Mouse (Mus musculus) adrenal gland, adult 2 months (tissue): ENCODE results near the gene Gsg1l. TPM values are rescaled to one million over a fixed set of nuclear protein-coding genes. Genes with fewer than 3 reads are reported as not detected.

Experiments used
- DNase-seq: peaks from one replicate; pipeline ENCODE4 v3.0.0; 2021
- long read RNA-seq: library from polyadenylated mRNA; stranded (forward); transcript quantifications from one replicate; pipeline ENCODE4 v2.0.0, GENCODE M21; 2021
- polyA plus RNA-seq: library from polyadenylated mRNA; depleted of rRNA; stranded (reverse); fragments of >200 nt; gene quantifications from 2 replicates; pipeline ENCODE4 v1.2.3, GENCODE M21; 2012; rRNA removed
- total RNA-seq, 2 experiments: library from RNA; stranded (reverse); gene quantifications; 2 replicates each; pipeline ENCODE4 v1.2.3; 2021

Gsg1l gene
- total RNA-seq (100 to 1,000 TPM in 1 of 2 experiments, 10 to 100 TPM in 1; 68.8 to 110 TPM), polyA plus RNA-seq (158 and 175 TPM in 2 replicates)
- long read RNA-seq, transcript Gsg1l-201 (7 exons, 3,923 nt): major isoform, 26 of 107 reads
- long read RNA-seq, partial matches to known transcripts: 6 of 107 reads
- long read RNA-seq, other reads (novel, unspliced or antisense): 75 of 107 reads

- DNase-seq: peak; percentile 68
Observed at GRCm38 (mm10) chr7:126082286-126082741, at the start of gene Gsg1l. Gene Gsg1l (minus strand): TSS chr7:126082411.

DNA sequence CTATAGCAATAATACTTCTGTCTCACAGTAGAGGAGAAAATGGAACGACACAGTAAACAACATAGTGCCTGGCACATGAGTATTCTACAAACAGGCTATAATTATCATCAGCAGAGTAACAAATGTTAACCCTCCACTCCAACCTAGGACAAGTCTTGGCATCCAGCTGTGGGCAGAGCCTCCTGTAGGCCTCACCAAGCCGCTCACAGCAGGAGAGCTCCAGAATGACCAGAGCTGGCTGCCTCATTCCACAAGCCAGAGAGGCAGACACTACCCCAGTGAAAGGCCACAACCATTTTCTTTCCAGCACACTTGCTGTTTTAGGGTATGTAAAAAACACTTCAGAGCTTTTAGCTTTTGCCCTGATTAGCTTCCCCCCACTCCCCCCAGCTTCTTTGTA is 45.5 kb upstream of the Gsg1l start:
- no peak for DNase-seq

DNA sequence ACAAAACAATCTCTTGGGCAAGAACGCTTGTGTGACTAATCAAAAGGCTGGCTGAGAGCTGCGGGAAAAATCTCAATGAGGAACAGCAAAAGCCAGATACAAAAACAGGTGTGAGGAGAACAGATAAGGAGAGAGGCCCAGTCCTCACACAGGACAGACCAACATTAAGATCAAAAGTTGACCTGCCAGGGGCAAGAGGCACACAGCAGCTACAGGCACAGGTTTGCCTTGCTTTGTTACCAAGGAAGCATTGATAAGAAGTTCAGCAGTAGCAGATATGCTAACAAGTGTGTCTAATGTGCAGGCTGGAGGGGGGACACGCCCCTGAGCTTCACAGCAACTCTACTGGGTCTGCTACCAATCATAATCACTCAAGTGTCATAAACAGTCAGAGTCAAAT is 44.3 kb upstream of the Gsg1l start:
- peak; percentile 29 for DNase-seq

DNA sequence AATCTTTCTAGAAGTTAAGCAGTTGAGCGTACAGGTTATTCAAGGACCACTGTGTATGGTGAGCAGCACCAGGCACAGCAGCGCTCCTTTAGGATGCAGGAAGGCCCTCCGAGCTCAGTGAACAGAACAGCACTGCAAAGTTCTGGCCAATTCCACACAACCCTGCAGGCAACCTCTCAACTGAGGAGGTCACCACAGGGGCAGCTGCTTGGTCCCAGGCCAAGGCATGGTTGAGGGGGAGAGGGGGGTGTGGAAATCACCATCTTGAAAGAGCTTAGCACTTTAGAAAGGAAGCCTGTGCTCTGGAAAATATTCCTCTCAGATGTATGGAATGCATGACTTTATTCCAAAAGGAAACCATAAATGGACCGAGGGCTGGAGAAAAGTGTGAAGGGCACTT is 39.3 kb upstream of the Gsg1l start:
- DNase-seq: no peak

DNA sequence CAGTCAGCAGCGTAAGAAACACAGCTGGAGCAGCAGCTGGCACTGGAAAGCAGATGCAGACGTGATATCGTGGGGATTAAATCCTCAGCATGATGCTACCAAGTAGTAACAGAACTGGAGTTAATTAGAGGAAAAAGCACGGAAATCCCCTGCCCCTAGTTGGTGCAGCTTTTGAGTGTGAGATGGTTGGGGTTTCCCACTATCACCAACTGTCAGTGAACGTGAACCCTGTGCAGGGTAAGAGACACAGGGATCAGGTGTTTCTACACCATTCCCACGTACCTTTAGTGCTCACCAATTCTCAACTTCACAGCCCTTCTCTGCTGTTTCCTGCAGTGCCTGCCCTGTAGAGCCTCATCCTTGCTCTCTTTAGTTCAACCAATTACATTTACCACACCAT is 37.6 kb upstream of the Gsg1l start:
- DNase-seq: no peak

DNA sequence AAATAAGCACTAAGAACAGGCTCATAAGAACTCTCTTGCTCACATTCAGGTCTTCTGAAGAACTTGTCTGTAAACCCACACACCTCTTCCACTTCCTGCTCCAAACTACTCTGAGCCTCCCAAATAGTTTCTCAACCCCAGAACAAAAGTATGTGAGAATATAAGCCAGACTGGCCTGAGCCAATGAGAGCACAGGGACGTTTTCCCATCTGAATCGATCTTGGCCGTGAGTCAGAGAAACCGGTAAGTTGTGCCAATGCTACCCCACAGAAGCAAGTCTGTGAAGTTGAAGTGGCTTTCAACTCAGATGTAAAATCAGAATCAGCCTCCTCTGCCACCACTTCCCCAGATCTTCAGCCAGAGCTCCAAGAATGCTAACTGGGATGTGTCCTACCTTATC is 31.1 kb upstream of the Gsg1l start:
- no peak for DNase-seq

- no peak for DNase-seq
Observed at GRCm38 (mm10) chr7:126111230-126111629, 29.0 kb upstream of the Gsg1l start.

- no peak for DNase-seq
Observed at GRCm38 (mm10) chr7:126109898-126110297, 27.7 kb upstream of the Gsg1l start.

DNA sequence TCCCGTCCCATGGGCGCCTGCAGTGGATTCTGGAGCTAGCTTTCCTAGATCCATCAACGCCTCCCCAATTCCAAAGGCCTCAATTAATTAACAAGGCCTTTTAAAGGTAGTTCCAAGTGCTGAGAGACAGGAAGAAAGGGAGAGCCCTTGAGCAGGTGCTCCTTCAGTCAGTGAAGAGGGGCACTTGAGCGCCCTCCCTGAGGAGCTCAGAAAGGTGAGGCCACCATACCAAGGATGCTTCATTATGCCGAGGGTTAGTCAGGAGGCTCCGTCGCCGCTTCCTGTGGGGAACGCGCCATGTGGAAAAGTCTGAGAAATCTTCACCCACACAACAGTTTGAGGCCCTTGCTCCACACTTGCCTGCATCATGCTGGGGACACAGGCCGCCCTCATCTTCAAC is 18.2 kb upstream of the Gsg1l start:
- no peak for DNase-seq

DNA sequence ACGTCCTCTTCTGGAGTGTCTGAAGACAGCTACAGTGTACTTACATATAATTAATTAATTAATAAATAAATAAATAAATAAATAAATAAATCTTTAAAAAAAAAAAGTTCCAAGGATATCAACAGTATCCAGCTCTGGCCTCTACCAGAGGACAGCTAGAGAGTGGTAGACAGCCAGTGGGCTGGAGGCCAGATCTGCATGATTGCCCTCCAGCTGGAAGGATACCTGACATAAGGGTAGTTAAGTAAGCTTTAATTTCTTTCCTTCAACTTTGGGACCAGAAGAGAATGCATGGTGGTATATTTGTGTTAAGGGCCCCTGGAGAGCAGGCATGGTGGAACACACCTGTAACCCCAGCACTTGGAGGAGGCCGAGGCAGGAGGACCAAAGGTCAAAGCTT is 17.6 kb upstream of the Gsg1l start:
- peak; percentile 59 for DNase-seq

GRCm38 (mm10) chr7:126099163-126099775 is 17.1 kb upstream of the Gsg1l start:
- peak; percentile 91 for DNase-seq

DNA sequence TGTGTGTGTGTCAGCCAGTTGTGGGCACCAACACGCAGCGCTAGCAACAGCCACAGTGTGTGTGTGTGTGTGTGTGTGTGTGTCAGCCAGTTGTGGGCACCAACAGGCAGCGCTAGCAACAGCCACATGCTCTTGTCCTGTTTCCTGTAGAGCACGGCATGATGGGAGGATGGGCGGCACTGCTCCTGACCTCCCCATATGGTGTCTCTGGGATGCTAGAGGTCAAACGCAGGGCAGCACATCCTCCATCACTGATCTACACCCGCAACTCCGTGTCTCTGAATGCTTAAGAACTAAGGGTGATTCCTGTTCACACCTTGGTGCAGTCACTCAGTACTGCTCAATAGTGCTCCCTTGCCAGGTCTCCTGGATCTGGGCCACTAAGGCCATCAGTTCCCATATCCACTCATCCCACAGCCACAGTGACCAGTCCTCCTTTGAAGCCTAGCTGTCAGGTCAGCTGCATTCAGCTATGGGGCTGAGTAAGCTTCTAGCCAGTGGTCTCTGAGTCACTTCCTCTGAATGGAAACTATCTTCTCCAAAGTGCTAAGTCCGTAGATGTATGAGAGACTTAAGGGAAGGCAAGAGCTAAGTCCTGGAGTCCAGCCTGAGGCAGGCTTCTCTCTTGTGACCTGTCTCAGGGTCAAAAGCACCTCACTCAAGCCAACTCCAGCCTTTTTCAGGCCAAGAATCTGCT is 15.2 kb upstream of the Gsg1l start:
- peak; percentile 61 for DNase-seq

DNA sequence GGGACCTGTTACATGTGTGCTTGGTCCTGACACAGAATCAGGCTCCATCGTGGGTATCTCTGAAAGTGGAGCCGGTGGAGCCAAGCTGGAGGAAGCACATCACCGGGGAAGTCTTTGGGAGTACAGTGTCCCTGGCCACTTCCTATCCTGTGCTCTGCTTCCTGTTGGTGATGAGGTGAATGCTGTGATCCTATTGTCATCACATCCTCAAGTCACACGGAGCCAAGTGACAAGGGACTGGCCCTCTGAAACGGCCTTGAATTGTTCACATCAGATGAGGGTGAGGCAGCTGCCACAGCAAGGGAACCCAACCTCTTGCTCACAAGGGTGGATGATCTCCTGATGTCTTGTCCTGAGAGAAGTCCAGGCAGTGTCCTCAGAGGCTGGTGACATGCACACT is 14.4 kb upstream of the Gsg1l start:
- DNase-seq: no peak

GRCm38 (mm10) chr7:126094738-126095137 is 12.5 kb upstream of the Gsg1l start:
- DNase-seq: no peak

GRCm38 (mm10) chr7:126093162-126093561 is 11.0 kb upstream of the Gsg1l start:
- DNase-seq: no peak

GRCm38 (mm10) chr7:126089782-126090181 is 7.6 kb upstream of the Gsg1l start:
- peak; percentile 60 for DNase-seq

GRCm38 (mm10) chr7:126088155-126088554 is 5.9 kb upstream of the Gsg1l start:
- no peak for DNase-seq

DNA sequence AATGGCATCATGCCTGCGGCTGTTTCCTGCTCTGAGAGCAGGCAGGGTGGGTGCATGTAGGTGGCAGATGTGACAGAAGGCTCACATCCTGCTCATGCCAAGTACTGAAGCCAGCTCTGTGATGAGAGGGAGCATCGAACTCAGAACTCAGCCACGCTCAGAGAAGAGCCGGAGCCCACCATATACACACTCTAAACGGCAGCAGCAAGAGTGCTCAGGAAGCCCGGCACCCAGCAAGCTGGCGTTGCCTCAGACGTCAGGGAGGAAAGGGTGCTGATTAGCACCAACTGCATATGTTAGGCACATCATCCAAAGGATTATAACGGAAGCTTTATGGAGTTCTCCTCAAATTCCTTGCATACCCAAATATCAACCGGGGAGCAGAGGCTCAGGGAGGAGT is 5.4 kb upstream of the Gsg1l start:
- DNase-seq: no peak

- DNase-seq: no peak
Observed at GRCm38 (mm10) chr7:126086321-126086741, 4.1 kb upstream of the Gsg1l start.

GRCm38 (mm10) chr7:126085154-126085553 is 2.9 kb upstream of the Gsg1l start:
- DNase-seq: peak; percentile 79

GRCm38 (mm10) chr7:126083980-126084348 is 1.8 kb upstream of the Gsg1l start:
- DNase-seq: peak; percentile 54

GRCm38 (mm10) chr7:126083341-126083979 is 1.2 kb upstream of the Gsg1l start:
- DNase-seq: peak; percentile 83

GRCm38 (mm10) chr7:126081727-126082285 is 405 bp downstream of the Gsg1l start:
- peak; percentile 77 for DNase-seq
